16 mouse cellular contexts compared by ENCODE assay signal in genomic region chr9:21062928-21063327, GRCm38 (mm10). TPM values are rescaled to one million over a fixed set of nuclear protein-coding genes. Genes with fewer than 3 reads are reported as not detected.
A peak's percentile ranks its signal among the peaks of the same experiment; 100 is the strongest.
DNase-seq lines count a peak whose midpoint lies in the region; TF ChIP-seq lines count a peak whose summit lies in the region.
"Had no signal": no experiment of that assay in that cellular context is flagged by ENCODE, and none has a peak within 500 bp of the region (broad histone marks: within the 10 kb centered on the region; RNA-seq: fewer than 3 reads in every experiment).

No protein-coding gene starts in this region.

- H3K36me3 ChIP-seq in ES-Bruce4 (ENCODE audit: control insufficient read depth, insufficient read depth, low read length, poor library complexity, severe bottlenecking): no peaks in the 10 kb centered on the region

- no peaks in the 10 kb centered on the region for H3K27me3 ChIP-seq in ES-Bruce4 (ENCODE audit: control insufficient read depth, insufficient read depth, low read length, poor library complexity, severe bottlenecking)
- H3K27me3 ChIP-seq: heart, embryonic 15.5 days had no signal

- TF ChIP-seq CTCF in ES-Bruce4 (IDR thresholded peaks at IDR 0.05; ENCODE audit: low read depth, low read length): no peak
- no peak for TF ChIP-seq CTCF in lung, adult 2 months (IDR thresholded peaks at IDR 0.05; ENCODE audit: insufficient read depth, low read length)

- H3K4me1 ChIP-seq in ES-Bruce4 (ENCODE audit: control insufficient read depth, insufficient read depth, low read length): peaks cover 3% of the 10 kb centered on the region
- H3K4me1 ChIP-seq in lung, adult 2 months (ENCODE audit: control insufficient read depth, insufficient read depth, low read length): no peaks in the 10 kb centered on the region
- H3K4me1 ChIP-seq: heart, embryonic 15.5 days had no signal

- no peak for TF ChIP-seq POLR2A in ES-Bruce4 (IDR thresholded peaks at IDR 0.05; ENCODE audit: insufficient read depth, low read length)
- TF ChIP-seq POLR2A in lung, adult 2 months (IDR thresholded peaks at IDR 0.05; ENCODE audit: borderline replicate concordance, extremely low read depth, low read depth, low read length): no peak

- no peak for TF ChIP-seq EP300 in ES-Bruce4 (IDR thresholded peaks at IDR 0.05; ENCODE audit: insufficient read depth, low read depth, low read length)

- no peak overlapping the region for H3K4me3 ChIP-seq in ES-Bruce4 (ENCODE audit: low read depth, low read length)
- no peak overlapping the region for H3K4me3 ChIP-seq in lung, adult 2 months (replicated peaks; ENCODE audit: extremely low read depth, low read depth, low read length)
- H3K4me3 ChIP-seq: heart, embryonic 15.5 days had no signal

- no peaks in the 10 kb centered on the region for H3K9me3 ChIP-seq in ES-Bruce4 (replicated peaks; ENCODE audit: control insufficient read depth, insufficient read depth, low read length, poor library complexity, severe bottlenecking)
- H3K9me3 ChIP-seq: heart, embryonic 15.5 days had no signal

- peak; percentile 94 for DNase-seq in brain, adult 2 months (ENCODE audit: low read depth, low spot score)
- peak; percentile 79 for DNase-seq in layer of hippocampus, adult 9-11 months
- DNase-seq in right cerebral cortex, postnatal 10 days (ENCODE audit: low spot score in 2 of 2): peak; percentile 70 to 84
- DNase-seq in lung, adult 2 months: no peak
- no peak for DNase-seq in adrenal gland, postnatal 36 days
- no peak for DNase-seq in spleen, postnatal 4 days (ENCODE audit: low spot score in 2 of 2)
- DNase-seq: adrenal gland, postnatal 14 days; cerebellum, postnatal 36 days; heart, adult 11 months; lung, embryonic 14.5 days had no signal

- H3K27ac ChIP-seq in ES-Bruce4 (ENCODE audit: insufficient read depth, low read length): peak overlapping the region; percentile 20; the same call in 1 of the 2 replicates
- H3K27ac ChIP-seq: heart, embryonic 15.5 days had no signal

- no peak overlapping the region for H3K9ac ChIP-seq in ES-Bruce4 (ENCODE audit: low read depth, poor library complexity, severe bottlenecking)
- H3K9ac ChIP-seq: heart, embryonic 15.5 days; lung, embryonic 14.5 days had no signal

- 94% methylated on average over 2 of the region's 2 CpGs for WGBS in lung, adult 2 months

RNA-seq across cellular contexts. Expression of gene Zglp1, which starts 4.0 kb away (rescaled TPM):
- polyA plus RNA-seq in ES-Bruce4 (2011; ENCODE audit: insufficient read depth, insufficient read length, low read depth, missing spikeins): 2.5 TPM in 1 of 2 replicates, not detected in the other
- not detected in 2 replicates for polyA plus RNA-seq in lung, adult 2 months (2012; rRNA removed)
- not detected for total RNA-seq in adrenal gland, postnatal 36 days (2021)
- total RNA-seq: adrenal gland, postnatal 14 days; gastrocnemius, adult 18-20 months; liver, adult 2 months; megakaryocyte, adult 5-6 weeks had no signal
- polyA plus RNA-seq: heart, embryonic 15.5 days; lung, embryonic 14.5 days had no signal

RNA-seq across cellular contexts. Expression of gene Gm49373, which starts 10.0 kb away (rescaled TPM):
- 1.0 and 1.4 TPM in 2 replicates for polyA plus RNA-seq in ES-Bruce4 (2011; ENCODE audit: insufficient read depth, insufficient read length, low read depth, missing spikeins)
- polyA plus RNA-seq in lung, adult 2 months (2012; rRNA removed): 0.17 and 0.37 TPM in 2 replicates
- total RNA-seq in adrenal gland, postnatal 36 days (2021): under 1 TPM; 0.30 to 0.46 TPM
- polyA plus RNA-seq: inflammation-experienced regulatory T-cells, adult 6 months had no signal

RNA-seq across cellular contexts. Expression of gene Fdx1l, which starts 10.5 kb away (rescaled TPM):
- 25.9 and 38.8 TPM in 2 replicates for polyA plus RNA-seq in ES-Bruce4 (2011; ENCODE audit: insufficient read depth, insufficient read length, low read depth, missing spikeins)
- polyA plus RNA-seq in lung, adult 2 months (2012; rRNA removed): 43.1 and 46.7 TPM in 2 replicates
- total RNA-seq in adrenal gland, postnatal 36 days (2021): 10 to 100 TPM; 33.8 to 42.2 TPM

RNA-seq across cellular contexts. Expression of gene Gm38431, which starts 28.9 kb away (rescaled TPM):
- polyA plus RNA-seq in ES-Bruce4 (2011; ENCODE audit: insufficient read depth, insufficient read length, low read depth, missing spikeins): 4.7 and 6.3 TPM in 2 replicates
- polyA plus RNA-seq in lung, adult 2 months (2012; rRNA removed): 3.0 and 9.7 TPM in 2 replicates
- under 1 TPM; 0.60 to 0.82 TPM for total RNA-seq in adrenal gland, postnatal 36 days (2021)

RNA-seq across cellular contexts. Expression of gene Raver1, which starts 28.9 kb away (rescaled TPM):
- polyA plus RNA-seq in ES-Bruce4 (2011; ENCODE audit: insufficient read depth, insufficient read length, low read depth, missing spikeins): 60.7 and 61.9 TPM in 2 replicates
- polyA plus RNA-seq in lung, adult 2 months (2012; rRNA removed): 61.9 and 63.4 TPM in 2 replicates
- 10 to 100 TPM; 50.0 to 57.1 TPM for total RNA-seq in adrenal gland, postnatal 36 days (2021)

Comparison
In these comparisons a context has a peak if more than half of its experiments do, and no peak if none do; other contexts are left out.
1. DNase-seq: peak in brain, adult 2 months (single experiment), layer of hippocampus, adult 9-11 months (single experiment) and right cerebral cortex, postnatal 10 days (2 of 2); none in lung, adult 2 months (single experiment), adrenal gland, postnatal 36 days (0 of 2) and spleen, postnatal 4 days (0 of 2).